Mouse (Mus musculus) frontal cortex, adult 2 months (tissue): ENCODE results near the gene Gm29582. TPM values are rescaled to one million over a fixed set of nuclear protein-coding genes. Genes with fewer than 3 reads are reported as not detected.
"Not testable (repeated sequence)": the region's sequence is repeated elsewhere in the genome, so short reads cannot be mapped to it uniquely, and the experiment has no call there.

ENCODE experiments used
- DNase-seq, 2 experiments: peaks; one replicate each; pipeline ENCODE4 v3.0.0; 2022; ENCODE audit warnings: low spot score in 1 of 2; ENCODE audit errors: extremely low spot score in 1 of 2
- polyA plus RNA-seq: library from polyadenylated mRNA; depleted of rRNA; stranded (reverse); fragments of >200 nt; gene quantifications from 2 replicates; pipeline ENCODE4 v1.2.3, GENCODE M21; 2012; rRNA removed

The Gm29582 gene
- not detected in 2 replicates for polyA plus RNA-seq

DNA sequence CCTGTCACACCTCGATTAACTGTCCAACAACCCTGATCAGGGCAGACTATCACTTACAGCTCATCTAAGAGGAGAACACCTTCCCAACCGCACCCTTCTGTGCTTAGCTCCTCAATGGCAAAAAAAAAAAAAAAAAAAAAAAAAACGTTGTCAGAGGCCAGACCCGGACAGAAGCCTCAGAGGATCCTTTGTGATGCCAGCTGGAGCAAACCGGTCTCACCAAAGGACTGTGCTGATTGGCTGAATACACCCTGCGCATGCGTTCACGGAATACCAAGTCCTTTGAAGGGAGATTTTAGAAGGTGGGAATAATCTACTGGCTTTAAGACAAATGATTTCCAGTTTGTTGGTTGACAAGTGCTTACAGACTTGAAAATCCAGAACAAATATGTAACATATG, at the start of gene Gm29582:
Gene Gm29582 (minus strand): TSS at position 101 of the 400 bp plus-strand sequence.
- not testable (repeated sequence) for DNase-seq
